Mouse (Mus musculus): ENCODE measurements at regions not wholly inside any gene's neighbourhood (a gene's known extent, or its start where the extent isn't known, plus 50 kb on each side); places are given as distances from the start of the nearest gene placed in this dataset.
A peak's percentile ranks its signal among the peaks of the same experiment; 100 is the strongest.

DNA sequence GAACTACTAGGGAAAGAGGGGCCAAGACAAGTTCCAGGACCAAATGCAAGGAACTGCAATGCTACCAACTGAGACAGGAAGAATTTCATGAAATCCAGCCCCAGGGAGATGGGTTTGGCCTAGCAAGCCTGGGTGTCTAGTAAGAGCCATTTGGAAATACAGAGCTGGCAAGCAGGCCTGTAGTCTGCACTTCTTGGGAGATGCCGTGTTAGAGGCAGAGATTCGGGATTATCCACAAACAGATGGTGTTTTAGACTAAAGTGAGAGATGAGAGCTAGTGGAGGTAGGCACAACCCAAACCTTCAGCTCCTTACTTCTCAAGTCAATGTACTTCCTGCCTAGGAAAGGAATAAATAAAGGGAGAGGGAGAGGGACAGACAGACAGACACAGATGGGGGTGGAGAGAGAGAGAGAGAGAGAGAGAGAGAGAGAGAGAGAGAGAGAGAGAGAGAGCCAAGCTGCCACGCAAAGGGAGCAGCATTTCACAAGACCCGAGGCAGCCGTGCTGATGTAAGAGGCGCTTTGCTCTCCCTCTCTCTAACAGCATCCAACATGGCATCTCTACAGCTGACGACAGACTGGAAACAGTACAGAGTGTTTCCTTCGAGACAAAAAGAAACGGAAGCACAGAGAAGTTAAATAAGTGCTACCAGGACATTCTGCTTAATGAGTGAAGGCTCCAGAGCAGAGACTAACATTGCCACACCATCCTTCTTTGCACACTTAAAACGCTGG lies 182.9 kb downstream of the Irs2 start:
- no peak for DNase-seq (ENCODE audit: extremely low spot score)

GRCm38 (mm10) chr8:10821901-10822300 lies 186.4 kb downstream of the Irs2 start:
- DNase-seq (ENCODE audit: extremely low spot score): no peak

DNA sequence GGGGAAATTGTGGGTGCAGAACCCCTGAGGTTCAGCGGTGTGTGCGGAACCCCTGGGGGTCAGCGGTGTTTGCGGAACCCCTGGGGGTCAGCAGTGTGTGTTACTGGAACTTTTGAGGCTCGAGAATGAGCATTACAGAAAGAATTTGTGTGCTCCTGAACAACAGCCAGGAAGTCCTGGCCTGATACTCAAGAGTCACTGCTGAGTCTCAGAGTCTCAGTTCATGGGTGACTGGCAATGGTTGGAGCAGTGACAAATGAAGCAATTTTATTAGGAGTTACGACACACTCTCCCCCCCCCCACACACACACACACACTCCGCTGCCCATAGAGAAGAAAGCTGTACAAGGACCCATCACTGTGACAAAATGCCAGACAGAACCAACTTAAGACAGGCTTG lies 193.8 kb downstream of the Irs2 start:
- no peak for DNase-seq (ENCODE audit: extremely low spot score)

DNA sequence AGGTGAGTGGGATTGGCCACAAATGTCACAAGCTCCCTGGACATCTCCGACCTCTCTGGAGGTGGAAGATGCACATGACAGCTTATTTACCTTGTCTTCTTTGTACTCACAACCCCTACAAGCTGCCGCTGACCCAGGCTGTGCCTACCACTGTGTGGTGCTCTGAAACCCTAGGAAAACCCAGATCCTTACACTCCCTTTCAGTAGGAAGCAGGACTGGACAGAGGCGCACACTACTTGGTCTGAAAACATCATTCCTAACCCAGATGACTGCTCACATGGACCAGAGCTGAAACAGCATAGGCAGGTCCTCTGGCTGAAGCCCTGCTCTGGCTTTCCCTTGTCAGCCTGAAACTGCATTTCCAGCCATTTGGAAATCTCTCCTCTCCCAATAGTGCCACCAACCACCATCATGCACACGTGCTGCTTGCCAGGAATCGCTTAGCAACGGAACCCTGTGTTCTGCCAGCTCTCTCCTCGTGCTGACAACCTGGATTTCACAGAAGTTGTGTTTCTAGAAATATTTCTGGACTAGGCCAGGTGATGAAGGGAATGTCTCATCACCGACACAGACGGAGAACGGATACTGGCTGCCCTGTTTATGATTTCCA lies 196.1 kb downstream of the Irs2 start:
- no peak for DNase-seq (ENCODE audit: extremely low spot score)

DNA sequence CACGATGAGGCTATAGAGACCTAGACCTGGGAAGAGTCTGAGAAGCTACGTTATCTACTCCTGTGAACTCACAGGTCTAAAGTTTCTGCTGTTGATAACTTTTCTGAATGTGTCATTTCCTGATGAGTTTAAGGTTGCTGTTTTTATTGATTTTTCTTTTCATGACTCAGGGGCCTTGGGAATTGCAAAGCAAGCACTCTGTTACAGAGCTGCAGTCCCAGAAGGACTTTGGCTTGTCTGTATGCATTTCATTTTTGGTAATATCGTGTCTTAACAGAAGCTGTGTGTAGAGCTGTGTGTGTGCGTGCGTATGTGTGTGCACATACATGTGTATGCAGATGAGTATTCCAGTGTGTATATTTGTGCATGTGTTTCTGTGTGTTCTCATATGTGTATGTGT lies 201.2 kb downstream of the Irs2 start:
- DNase-seq (ENCODE audit: extremely low spot score): no peak

- DNase-seq (ENCODE audit: extremely low spot score): peak; percentile 65
Measured at GRCm38 (mm10) chr8:10805405-10806151, 202.7 kb downstream of the Irs2 start.

DNA sequence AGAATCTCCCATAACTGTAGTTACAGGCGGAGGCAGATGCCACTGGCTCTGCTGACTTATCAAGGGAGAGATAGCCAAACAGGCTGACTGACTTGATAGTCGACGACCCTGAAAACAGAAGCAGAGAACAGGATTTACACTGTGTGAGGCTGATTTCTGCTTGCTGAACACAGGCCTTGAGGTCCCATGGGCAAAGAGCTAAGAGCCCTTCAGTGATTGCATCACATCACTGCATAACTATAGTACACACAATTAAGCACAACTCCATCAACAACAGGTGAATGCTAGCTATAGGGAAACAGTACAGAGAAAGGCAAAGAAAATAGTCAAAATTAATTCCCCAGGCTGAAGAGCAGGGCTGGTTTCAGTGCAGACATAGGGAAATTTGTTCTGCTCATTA lies 203.3 kb downstream of the Irs2 start:
- peak; percentile 32 for DNase-seq (ENCODE audit: extremely low spot score)

- DNase-seq (ENCODE audit: extremely low spot score): no peak
Measured at GRCm38 (mm10) chr8:10802003-10802402, 206.3 kb downstream of the Irs2 start.

DNA sequence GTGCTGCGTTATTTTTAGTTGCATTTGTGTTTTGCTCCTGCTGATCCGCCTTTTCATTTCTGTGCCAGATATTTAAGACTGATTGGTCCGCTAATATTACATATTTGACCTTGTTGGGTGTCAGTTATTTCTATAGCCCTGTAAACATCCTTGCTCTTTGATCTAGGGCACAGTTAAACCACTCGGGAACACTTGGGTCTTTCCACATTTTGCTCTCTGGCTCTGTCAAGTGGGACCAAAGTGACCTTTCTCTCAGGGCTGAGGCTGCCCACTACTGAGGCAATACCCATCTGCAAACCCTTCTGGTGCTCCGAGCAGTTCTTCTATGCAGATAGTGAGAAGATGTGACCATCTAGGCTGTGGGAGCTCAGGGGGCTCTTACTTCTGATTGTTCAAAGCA lies 206.7 kb downstream of the Irs2 start:
- DNase-seq (ENCODE audit: extremely low spot score): no peak

DNA sequence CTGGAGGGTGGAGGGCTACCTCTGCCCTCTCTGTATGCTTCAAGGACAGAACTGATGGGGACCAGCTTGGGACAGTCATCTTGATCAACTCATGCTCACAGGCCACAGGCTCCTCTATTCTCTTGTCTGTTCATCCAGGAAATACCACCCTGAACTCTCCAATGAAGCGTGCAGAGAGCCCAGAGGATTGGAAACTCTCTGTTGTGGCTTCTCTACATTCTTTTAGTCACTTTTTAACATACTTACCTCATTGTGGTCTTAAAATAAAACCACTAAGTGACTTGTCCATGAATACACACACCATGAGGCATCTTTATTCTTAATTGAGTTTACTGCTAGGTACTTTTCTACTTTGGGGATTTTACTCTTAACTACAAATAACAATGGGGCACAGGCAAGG lies 209.8 kb downstream of the Irs2 start:
- DNase-seq (ENCODE audit: extremely low spot score): no peak

DNA sequence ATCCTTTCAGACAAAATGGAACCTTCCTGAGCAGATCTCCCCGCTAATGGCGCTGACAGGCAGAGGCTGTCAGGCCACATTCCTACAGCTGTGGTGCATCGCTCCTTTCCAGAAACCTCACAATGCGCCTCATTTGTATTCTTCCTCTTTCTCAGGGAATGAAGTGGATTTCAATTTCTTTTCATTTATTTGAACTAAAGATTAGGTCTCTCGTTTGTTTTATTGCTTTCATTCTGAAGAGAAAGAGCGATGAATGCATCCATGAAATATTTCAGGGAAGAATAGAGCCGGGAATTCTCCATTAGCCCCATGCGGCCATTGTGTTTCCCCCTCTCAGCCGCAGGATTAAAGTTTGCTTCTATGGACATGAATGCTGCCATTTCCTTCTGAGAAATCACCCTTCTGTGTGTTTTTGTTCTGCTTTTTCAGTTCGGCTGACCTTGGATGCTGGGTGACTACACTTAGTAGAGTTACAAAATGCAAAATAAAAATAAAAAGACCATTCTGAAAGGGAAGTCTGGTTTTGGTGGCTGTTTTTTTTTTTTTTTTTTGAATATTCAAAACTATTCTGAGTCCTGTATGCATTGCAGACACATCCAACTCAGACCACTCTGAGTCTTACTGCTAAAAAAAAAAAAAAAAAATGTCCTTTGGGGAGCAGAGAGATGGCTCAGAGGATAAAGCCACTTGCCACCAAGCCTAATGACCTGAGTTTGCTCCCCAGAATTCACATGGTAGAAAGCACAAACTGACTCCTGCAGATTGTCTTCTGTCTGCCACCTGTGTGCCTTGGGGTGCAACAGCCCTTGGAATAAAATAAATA lies 213.7 kb downstream of the Irs2 start:
- DNase-seq (ENCODE audit: extremely low spot score): peak; percentile 43

- no peak for DNase-seq (ENCODE audit: extremely low spot score)
Measured at GRCm38 (mm10) chr8:10793670-10794366, 214.4 kb downstream of the Irs2 start.

GRCm38 (mm10) chr8:10788496-10789200 lies 219.6 kb downstream of the Irs2 start:
- DNase-seq (ENCODE audit: extremely low spot score): no peak

GRCm38 (mm10) chr8:10785801-10786200 lies 222.5 kb downstream of the Irs2 start:
- DNase-seq (ENCODE audit: extremely low spot score): no peak

GRCm38 (mm10) chr8:10785311-10785710 lies 222.9 kb downstream of the Irs2 start:
- no peak for DNase-seq (ENCODE audit: extremely low spot score)

DNA sequence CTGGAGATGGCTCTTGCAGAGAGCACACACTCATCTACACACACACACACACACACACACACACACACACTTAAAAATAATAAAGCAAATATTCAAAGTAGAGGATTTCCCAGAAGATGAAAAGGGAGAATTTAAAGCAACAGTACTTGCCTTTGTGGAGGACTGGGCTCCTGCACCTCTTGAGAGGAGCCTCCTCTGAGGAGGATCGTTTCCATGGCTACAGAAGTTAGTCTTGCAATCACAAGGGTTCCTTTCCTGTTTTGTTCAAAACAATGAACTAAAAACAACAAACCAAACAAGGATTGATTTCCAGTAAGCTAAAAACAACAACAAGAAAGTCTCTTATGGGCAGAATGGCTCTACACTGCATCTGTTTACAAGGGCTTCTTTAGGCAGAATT lies 223.8 kb downstream of the Irs2 start:
- DNase-seq (ENCODE audit: extremely low spot score): no peak

DNA sequence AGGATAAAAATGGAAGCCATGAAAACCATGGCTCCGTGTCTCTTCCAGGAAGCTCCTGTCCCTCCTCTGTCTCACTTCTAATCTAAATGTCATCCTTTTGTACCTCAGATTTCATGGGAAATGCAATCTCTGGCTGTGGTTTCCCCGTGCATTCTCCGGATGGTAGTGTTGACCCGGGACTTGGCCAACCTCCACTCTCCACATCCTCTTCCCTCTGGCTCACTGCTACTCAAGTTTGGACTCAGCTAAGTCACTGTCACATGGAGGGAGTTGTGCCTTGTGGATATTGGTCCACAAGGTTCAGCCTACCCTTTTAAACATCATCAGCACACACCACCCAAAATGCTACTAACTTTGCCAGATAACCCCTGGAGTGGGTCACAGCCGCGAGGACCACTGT lies 226.4 kb downstream of the Irs2 start:
- no peak for DNase-seq (ENCODE audit: extremely low spot score)

- no peak for DNase-seq (ENCODE audit: extremely low spot score)
Measured at GRCm38 (mm10) chr8:10779636-10780035, 228.6 kb downstream of the Irs2 start.

- DNase-seq (ENCODE audit: extremely low spot score): no peak
Measured at GRCm38 (mm10) chr8:10775202-10776010, 232.9 kb downstream of the Irs2 start.

DNA sequence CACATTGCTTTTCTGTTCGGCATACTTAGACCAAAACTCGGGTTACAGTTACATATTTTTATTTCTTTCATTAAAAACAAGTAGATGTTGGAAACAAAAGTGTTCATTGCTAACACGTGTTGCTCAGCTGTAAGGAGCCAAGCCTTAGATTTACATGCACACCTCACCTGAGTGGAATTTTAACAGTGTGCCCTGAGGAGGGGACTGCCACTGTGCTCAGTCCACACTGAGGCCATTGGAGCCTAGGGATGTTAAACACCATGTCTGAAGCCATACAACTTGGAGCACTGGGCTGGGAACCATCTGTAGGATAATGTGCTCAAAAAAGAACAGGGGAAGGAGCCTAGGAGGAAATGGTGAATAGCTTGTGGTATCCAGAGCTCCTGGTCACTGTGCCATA lies 233.5 kb downstream of the Irs2 start:
- no peak for DNase-seq (ENCODE audit: extremely low spot score)

Data from embryo, embryonic 9.5 days (tissue).